Mouse (Mus musculus) gastrocnemius, adult 2 months (tissue): ENCODE data around the gene Mip. TPM values are rescaled to one million over a fixed set of nuclear protein-coding genes. Genes with fewer than 3 reads are reported as not detected.
"Not testable (repeated sequence)": the region's sequence is repeated elsewhere in the genome, so short reads cannot be mapped to it uniquely, and the experiment has no call there.

Experiments used
- DNase-seq: peaks from one replicate; pipeline ENCODE4 v3.0.0; 2022
- H3K27ac ChIP-seq: fragments of 200-600 bp; 2 replicates; pipeline ENCODE4 v1.8.1; 2022; ENCODE audit warnings: mild to moderate bottlenecking
- H3K4me3 ChIP-seq: fragments of 200-600 bp; 2 replicates; pipeline ENCODE4 v1.8.1; 2022; ENCODE audit warnings: mild to moderate bottlenecking, moderate library complexity
- CTCF ChIP-seq: fragments of 200-600 bp; IDR thresholded peaks from 2 replicates; pipeline ENCODE4 v1.8.1; 2022; ENCODE audit warnings: antibody characterized with exemption, mild to moderate bottlenecking, moderate library complexity
- intact Hi-C: fragments of 180-260 bp; cut with DNase I; formaldehyde crosslinking; loops from one replicate; pipeline ENCODE4 v1.15.1; 2025
- total RNA-seq, 2 experiments: library from RNA; stranded (reverse); gene quantifications; 2 replicates each; pipeline ENCODE4 v1.2.3; 2021

Gene Mip
- total RNA-seq, 2 experiments from 2014 or later: not detected

DNA sequence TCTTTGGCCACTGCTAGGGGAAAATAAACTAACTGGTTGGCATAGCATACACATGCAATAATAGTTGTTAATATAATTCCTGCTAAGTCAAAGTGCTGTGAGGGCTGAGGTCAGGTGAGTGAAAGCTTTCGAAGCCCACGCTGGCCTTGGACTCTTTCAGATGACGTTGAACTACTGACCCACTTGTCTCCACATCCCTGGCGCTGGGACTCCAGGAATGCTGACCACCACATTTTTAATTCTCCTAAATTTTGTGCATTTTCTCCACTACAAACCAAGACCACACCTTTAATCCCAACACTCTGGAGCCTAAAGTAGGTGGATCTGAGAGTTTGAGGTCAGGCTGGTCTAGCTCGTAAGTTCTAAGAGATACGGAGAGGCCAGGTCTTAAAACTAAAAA lies 32.5 kb upstream of the Mip start:
- H3K27ac ChIP-seq: no peak overlapping the region
- no peak for DNase-seq
- TF ChIP-seq CTCF: no peak
- H3K4me3 ChIP-seq: no peak overlapping the region
- intact Hi-C loops: no loop called here

DNA sequence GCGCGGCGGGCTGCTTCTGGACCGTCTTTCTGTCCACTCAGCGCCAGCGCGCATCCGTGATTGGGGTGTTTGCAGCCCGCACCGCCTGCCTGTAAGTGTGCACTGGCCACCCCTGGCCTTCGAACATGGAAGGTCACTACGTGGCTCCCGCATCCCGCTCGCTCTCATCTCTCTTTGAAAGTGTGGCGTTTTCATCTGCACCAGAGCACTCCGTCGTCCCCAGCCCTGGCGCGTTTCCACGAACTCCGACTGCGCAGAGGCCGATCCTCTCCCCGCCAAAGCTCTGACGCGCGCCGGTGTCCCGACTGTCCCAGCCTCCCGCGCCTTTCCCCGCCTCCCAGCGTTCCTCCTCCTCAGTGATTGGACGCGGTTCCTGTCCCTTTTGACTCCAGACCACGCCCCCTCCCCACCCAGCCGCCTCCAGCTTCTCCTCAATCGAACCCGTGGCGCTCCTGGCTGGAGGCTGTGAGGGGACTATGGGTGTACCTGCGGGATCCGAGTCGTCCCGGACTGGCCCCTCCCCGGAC lies 31.6 kb upstream of the Mip start, which contains the start of gene Gls2:
Gene Gls2 (plus strand): TSS at position 434 of the 527 bp plus-strand sequence.
- H3K27ac ChIP-seq: peak within 1 kb of the TSS; percentile 89
- peak within 1 kb of the TSS; percentile 89 for H3K4me3 ChIP-seq
- intact Hi-C loops: no loop called here
- TF ChIP-seq CTCF: no peak
- DNase-seq: peak; percentile 99

DNA sequence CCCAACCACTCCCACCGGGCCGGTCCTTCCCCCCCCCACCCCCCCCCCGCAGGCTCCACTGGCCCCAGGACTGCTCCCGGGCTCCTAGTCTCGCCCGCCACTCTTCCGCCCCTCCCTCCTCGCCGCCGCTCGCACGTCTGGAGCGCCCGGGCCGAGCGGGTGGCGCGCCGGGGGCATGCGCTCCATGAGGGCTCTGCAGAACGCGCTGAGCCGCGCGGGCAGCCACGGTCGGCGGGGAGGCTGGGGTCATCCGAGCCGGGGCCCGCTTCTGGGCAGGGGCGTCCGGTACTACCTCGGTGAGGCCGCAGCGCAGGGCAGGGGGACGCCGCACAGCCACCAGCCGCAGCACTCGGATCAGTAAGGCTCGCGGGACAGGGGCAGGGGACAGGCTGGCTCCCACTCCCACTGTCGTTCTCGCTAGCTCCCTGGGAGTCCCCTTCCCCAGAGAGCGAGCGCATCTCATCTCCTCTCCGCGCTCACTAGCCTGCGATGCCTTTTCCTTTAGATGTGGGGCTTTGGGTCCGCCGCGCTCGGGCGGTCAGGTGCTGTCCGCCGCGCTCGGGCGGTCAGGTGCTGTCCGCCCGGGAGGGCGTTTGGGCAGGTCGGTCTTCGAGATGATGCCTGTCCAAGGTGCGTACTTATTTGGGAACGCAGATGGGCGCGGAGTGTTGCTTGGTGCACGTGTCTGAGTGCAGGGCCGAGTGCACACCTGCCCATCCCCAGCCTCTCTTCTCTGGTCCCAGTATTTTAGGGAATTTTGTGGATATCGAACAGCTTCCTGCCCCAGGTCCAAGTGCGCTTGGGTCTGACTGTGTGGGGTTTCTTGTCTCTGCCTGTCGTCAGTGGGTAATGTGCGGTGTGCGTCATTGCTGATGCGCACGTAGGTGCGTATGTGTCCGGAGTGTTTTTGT lies 30.8 kb upstream of the Mip start:
- H3K27ac ChIP-seq: peak overlapping the region; percentile 89
- peak; percentile 22 for DNase-seq

DNA sequence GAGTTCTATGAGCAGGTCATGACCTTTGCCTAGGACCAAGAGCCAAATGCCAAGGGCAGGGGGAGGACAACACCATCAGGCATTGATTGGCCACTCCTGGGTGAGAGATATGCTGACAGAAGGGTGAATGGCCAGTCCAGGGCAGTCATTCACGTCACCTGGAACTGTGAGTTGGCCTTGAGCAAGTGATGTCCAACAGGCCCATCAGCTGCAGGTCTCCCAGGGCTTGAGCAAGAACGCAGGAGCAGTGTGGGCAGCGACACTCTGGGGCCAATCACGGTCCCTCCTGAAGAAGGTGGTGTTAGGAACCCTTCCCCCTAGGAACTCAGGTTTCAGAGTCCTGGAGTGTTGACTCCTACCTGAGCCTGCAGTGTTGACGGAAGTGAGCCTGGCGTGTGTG lies 23.8 kb upstream of the Mip start:
- no peak for DNase-seq
- H3K27ac ChIP-seq: no peak overlapping the region
- no peak overlapping the region for H3K4me3 ChIP-seq
- TF ChIP-seq CTCF: no peak
- intact Hi-C loops: no loop called here

More for the DNA sequence above, 30.8 kb upstream of the Mip start:
- peak overlapping the region; percentile 89 for H3K4me3 ChIP-seq
- TF ChIP-seq CTCF: no peak
- intact Hi-C loops: no loop called here

DNA sequence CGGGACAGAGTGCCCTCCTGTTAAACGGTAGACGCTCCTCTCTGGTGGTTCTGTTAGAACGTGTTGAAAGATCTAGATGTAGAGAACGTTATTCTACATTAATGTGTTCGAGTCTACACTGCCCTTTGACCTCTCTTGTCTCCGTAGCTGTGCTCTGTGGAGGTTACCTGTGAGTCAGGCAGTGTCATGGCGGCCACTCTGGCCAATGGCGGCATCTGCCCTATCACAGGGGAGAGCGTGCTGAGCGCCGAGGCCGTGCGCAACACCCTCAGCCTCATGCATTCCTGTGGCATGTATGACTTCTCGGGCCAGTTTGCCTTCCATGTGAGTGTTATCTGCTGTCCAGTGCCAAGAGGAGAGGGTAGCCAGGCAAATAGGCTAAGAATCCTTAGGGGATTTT lies 20.7 kb upstream of the Mip start:
- Histone ChIP-seq H3K4me3 (no peak overlapping the region), H3K27ac (no peak overlapping the region)
- TF ChIP-seq CTCF: no peak
- intact Hi-C loops: no loop called here
- DNase-seq: no peak

DNA sequence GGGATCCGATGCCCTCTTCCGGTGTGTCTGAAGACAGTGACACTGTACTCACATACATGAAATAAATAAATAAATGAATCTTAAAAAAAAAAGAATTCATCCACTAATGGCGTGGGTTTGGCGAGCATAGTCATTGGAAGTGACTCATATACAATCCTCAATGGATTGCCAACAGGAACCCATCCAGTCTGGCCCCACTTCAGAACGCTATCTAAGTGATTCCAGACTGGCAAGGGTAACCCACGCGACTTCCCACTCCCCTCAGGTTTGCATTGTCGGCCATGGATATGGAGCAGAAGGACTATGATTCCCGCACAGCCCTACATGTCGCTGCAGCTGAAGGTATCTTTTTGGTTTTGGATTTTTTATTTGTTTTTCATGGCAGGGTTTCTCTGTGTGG lies 17.3 kb upstream of the Mip start:
- no peak for TF ChIP-seq CTCF
- intact Hi-C loops: no loop called here
- DNase-seq: no peak
- Histone ChIP-seq H3K27ac (no peak overlapping the region), H3K4me3 (no peak overlapping the region)

DNA sequence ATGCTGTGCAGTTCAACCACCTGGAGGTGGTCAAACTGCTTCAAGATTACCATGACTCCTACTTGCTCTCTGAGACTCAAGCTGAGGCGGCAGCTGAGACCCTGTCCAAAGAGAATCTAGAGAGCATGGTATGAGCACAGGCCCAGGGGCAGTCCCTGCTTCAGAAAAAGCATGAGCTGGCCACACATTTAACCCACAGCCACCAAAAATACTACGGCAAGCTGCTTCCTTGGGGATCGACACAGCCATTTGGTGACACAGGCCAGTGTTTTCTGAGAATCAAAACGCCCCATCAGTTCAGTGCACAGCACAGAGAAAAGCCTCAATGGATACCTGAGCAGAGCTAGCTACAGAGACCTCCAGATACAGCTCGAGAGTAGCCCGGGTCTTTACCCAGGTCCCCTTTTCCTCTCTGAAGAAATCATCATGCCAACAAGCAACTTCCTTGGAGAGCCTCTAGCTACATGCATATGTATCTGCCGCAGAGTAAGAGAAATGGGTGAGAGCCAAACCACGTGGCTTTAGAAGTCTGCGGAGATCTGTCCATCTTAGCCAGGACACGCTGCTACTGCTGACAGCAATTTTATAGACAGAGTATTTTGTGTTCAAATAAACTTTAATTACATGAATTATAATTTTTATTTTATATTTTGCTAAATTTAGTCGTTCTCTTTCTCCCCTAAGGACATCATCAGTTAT lies 16.2 kb upstream of the Mip start:
- intact Hi-C loops: no loop called here
- Histone ChIP-seq H3K4me3 (no peak overlapping the region), H3K27ac (no peak overlapping the region)
- TF ChIP-seq CTCF: no peak
- no peak for DNase-seq

DNA sequence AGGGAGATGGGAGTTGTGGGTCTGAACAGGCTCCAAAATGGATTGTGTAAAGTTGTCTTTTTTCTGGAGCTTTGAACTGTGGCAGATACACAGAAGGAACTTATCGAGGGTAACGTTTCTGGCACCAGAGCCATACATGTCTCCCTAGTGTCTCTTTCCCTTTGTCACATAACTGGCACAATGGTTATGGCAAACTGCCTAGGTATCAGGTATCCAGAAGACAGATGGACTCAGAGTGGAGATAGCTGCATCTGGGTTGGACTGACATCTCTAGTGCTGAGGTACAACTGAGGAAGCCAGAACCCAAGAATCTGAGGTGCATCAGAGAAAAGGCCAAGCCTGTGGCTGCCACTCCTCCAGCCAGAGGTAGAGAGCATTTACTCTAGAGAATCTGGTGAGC lies 15.5 kb upstream of the Mip start:
- TF ChIP-seq CTCF: no peak
- DNase-seq: no peak
- H3K27ac ChIP-seq: no peak overlapping the region
- intact Hi-C loops: no loop called here
- H3K4me3 ChIP-seq: peak overlapping the region; percentile 73

DNA sequence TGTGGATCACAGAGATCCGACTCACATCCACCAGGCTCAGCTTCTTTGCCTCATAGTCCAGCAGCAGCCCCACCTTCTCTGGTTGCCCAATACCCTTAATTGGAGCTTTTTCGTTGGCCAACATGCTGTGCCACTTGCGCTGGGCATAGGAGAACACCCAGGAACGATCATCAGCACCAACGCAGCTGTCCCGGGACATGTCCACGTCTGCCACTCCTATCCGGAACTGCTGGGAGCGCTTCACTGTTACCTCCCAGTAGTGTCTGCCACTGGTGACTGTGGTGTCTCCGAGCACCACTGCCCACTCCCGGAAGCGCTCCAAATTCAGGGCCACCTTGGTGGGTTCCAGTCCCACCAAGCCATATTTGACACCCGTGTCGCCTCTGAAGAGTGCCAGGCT lies 14.7 kb upstream of the Mip start:
- DNase-seq: peak; percentile 41
- no peak for TF ChIP-seq CTCF
- H3K27ac ChIP-seq: peak overlapping the region; percentile 90
- intact Hi-C loops: no loop called here
- peak overlapping the region; percentile 73 for H3K4me3 ChIP-seq

DNA sequence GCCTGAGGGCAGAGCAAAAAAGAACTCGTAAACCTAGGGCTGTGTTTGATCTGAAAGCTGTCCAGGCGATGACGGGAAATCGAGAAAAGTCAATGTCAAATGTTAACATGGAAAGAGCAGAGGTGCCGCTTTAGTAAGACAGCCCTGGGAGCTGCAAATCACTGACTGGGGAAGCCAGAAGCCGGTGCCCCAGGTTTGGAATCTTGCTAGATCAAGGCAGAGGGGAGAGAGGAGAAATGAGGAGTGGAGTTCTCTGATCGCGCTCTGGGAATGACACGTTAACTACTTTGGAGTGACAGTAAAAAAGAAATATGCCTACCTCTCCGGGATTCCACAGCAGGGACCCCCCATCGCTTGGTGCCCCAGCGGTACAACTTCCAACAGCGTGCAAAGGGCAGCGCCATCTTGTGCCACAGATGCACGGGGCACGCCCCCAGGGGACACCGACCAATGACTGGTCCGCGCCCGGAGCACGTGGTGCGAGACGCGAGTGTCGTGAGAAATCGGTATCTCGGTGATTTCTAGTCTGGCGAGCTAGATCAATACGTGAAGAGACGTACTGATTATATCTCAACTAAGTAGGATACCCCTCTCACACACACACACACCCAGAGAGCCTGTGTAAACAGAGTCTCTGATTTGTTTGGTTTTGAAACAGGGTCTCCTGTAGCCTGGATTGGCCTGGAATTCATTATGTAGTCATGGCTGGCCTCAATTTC lies 14.1 kb upstream of the Mip start, which contains the start of gene Spryd4:
Gene Spryd4 (minus strand): TSS at position 418 of the 719 bp plus-strand sequence.
- H3K27ac ChIP-seq: peak within 1 kb of the TSS; percentile 90

DNA sequence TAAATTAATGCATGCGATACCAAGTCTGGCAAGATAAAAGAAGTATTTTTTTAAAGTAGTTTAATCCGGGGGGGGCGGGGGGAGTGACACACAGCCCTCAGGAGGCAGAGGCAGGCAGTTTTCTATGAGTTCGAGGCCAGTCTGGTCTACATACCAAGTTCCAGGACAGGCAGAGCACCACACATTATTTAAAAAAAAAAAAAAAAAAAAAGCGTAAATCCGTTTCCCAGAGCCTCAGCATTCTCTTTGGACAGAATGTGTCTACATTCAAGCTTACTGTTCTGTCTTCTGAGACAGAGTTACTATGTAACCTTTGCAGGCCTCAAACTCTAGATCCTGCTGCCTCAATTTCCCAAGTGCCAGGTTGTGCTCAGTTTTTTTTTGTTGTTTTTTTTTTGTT lies 13.5 kb upstream of the Mip start:
- intact Hi-C loops: loop anchor here (2.0 kb wide), 2 partner anchors 21 to 73 kb away; partner anchors contain the start of gene Timeless
- no peak for TF ChIP-seq CTCF
- Histone ChIP-seq H3K4me3 (peak overlapping the region; percentile 73), H3K27ac (peak overlapping the region; percentile 90)
- no peak for DNase-seq

More for the DNA sequence above, 14.1 kb upstream of the Mip start, which contains the start of gene Spryd4:
- peak; percentile 42 for TF ChIP-seq CTCF
- peak within 1 kb of the TSS; percentile 73 for H3K4me3 ChIP-seq
- peak; percentile 95 for DNase-seq
- intact Hi-C loops: loop anchor here (2.0 kb wide), 2 partner anchors 21 to 73 kb away; partner anchors contain the start of gene Timeless

DNA sequence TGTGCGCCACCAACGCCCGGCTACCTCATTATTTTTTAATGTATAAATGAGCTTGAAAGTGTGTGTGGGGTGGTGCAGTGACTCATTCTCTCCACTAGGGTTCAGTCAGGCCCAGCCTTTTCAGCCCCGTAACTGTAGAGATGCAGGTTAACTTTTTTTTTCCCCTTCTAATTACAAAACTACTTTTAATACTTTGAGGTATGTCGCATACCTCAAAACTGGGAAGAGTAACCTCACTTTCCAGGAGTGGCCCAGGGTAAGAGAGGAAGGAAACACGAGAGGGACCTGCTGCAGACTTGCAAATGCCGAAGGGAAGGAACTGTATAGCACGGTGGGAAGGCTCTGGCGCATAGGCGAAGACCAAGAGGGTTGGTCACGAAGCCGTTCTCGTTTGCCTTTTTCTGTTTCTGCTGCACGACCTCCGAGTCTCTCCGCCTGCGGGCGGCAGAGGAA lies 12.7 kb upstream of the Mip start:
- peak overlapping the region; percentile 70 for H3K27ac ChIP-seq
- TF ChIP-seq CTCF: peak; percentile 84
- peak; percentile 56 for DNase-seq
- H3K4me3 ChIP-seq: peak overlapping the region; percentile 73
- intact Hi-C loops: loop anchor here (2.0 kb wide), 2 partner anchors 20 to 72 kb away; partner anchors contain the start of gene Timeless

DNA sequence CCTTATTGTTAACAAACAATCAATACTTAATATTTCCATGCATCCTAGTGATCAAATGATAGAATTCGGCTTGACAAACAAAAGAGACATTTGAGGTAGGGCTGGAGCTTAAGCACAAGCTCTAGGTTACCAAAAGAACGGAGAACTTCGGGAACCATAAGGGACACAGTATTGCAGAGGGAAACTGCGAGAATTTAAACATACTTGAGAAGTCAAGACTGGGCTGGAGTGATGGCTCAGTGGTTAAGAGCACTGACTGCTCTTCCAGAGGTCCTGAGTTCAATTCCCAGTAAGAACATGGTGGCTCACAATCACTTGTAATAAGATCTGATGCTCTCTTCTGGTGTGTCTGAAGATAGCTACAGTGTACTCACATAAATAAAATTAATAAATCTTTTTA lies 11.5 kb upstream of the Mip start:
- intact Hi-C loops, H3K27ac ChIP-seq, H3K4me3 ChIP-seq, DNase-seq: not testable (repeated sequence)
